In the genomic region with DNA sequence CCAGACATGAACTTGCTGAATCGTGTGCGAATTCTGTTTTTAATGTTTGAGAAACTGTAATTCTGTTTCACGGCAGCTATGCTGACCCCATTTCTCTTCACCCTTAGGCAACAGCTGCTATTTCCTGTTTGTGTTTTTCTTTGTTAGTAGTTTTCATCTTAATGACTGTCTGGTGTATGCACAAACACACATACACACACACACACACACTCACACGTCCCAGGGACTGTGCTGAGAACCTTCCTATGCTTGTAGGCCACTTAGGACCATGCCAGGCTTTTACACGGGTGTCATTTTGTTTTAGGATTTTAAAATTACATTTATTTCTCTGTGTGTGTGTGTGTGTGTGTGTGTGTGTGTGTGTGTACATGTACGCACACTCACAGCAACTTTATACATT, we compare ENCODE assay signal across 25 mouse cellular contexts.
"Had no signal": no experiment of that assay in that cellular context is flagged by ENCODE, and none has a peak within 500 bp of the region (broad histone marks: within the 10 kb centered on the region; RNA-seq: fewer than 3 reads in every experiment).

No protein-coding gene starts in this region.

- H3K27me3 ChIP-seq: heart, embryonic 12.5 days; heart, embryonic 13.5 days; heart, embryonic 15.5 days; intestine, embryonic 15.5 days; kidney, embryonic 15.5 days had no signal

- H3K36me3 ChIP-seq: heart, embryonic 10.5 days; heart, embryonic 12.5 days; heart, embryonic 13.5 days; heart, embryonic 15.5 days; hindbrain, embryonic 10.5 days; hindbrain, embryonic 12.5 days; hindbrain, embryonic 13.5 days; hindbrain, embryonic 15.5 days; intestine, embryonic 15.5 days; kidney, embryonic 15.5 days had no signal

- DNase-seq: heart, adult 18-20 months; heart, adult 2 months; heart, postnatal 10 days; heart, postnatal 14 days; heart, postnatal 36 days; heart, postnatal 4 days; kidney, adult 11 months; kidney, postnatal 4 days; layer of hippocampus, adult 9-11 months; layer of hippocampus, postnatal 36 days had no signal

- H3K27ac ChIP-seq: heart, adult 2 months; heart, embryonic 10.5 days; heart, embryonic 13.5 days; heart, embryonic 15.5 days; hindbrain, embryonic 10.5 days; hindbrain, embryonic 12.5 days; hindbrain, embryonic 13.5 days; hindbrain, embryonic 14.5 days; hindbrain, embryonic 15.5 days; hindbrain, postnatal 0 days; intestine, embryonic 15.5 days; kidney, embryonic 15.5 days; kidney, postnatal 0 days; layer of hippocampus, adult 2 months; left cerebral cortex, adult 2 months had no signal

- H3K4me1 ChIP-seq: hindbrain, embryonic 12.5 days; hindbrain, embryonic 13.5 days; hindbrain, embryonic 15.5 days had no signal

- H3K4me3 ChIP-seq: heart, adult 2 months; heart, embryonic 10.5 days; heart, embryonic 12.5 days; heart, embryonic 13.5 days; heart, embryonic 15.5 days; hindbrain, embryonic 10.5 days; hindbrain, embryonic 12.5 days; hindbrain, embryonic 13.5 days; hindbrain, embryonic 15.5 days; intestine, embryonic 15.5 days; kidney, embryonic 15.5 days; layer of hippocampus, adult 2 months; left cerebral cortex, adult 2 months had no signal
